Mouse (Mus musculus) cerebellum, postnatal 14 days (tissue): ENCODE measurements around the gene Nup133.

Experiments used
- DNase-seq, 2 experiments: peaks; one replicate each; pipeline ENCODE4 v3.0.0; 2021; ENCODE audit warnings: mixed read lengths in 2 of 2

Nup133 gene

DNA sequence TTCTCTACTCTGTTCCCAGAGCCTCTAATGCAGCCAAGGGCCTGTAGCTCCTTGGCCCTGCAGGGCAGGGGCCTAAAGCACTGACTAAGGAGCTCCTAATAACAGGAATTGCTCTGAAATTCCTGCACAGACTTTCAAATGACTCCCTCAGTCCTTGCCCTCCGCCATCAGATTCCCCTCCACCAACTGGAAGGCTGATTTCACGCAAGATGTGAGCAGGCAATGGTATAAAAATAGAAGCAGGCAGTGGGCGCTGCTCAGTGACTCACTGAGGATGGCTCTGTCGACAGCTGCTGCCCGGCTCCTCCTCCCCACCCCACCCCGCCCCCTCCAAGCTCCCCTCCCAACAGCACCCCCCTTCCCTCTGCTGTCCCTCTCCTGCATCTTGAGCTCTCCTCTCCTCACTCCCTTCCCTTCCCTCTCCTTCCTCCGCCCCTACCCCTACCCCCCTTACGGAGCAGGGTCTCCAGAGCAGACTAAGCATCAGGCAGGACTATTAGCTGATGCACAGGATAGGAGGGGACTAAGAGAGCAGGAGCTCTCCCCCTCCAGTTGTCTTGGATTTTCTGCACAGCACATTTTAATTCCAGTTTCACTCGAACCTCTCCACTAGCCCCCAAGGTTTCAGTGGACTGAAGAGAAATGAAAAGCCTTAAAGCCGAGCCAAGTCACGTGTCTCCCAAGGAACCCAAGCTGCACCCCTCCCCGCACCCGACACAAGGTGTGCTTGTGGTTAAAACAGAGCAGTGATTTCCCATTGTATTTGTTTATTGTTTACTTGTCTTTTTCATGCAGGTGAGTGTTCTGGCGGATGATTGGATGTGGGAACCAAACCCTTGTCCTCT is 64.1 kb downstream of the Nup133 start:
- peak; percentile 63 to 73 for DNase-seq

DNA sequence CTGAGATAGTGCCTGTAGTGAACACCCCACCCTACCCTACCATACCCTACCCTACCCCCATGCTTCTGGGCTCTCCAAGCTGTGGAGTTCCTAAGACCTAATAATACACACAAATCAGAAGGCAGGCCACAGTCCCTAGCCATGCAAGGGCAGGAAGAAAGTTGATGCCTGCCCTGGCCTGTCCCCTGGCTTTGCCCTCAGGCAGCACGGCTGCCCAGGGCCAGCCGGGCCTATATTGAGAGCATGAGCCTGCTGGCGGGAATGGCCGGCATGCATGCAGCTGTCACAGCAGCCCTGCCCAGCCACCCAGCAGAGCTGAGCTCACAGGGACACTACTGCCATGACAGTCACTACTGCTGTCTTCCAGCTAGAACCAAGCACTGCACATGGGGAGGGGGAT is 66.0 kb downstream of the Nup133 start:
- no peak for DNase-seq

GRCm38 (mm10) chr8:123882412-123882811 is 66.7 kb downstream of the Nup133 start:
- DNase-seq: no peak

- no peak for DNase-seq
Measured at GRCm38 (mm10) chr8:123880821-123881350, 68.2 kb downstream of the Nup133 start.

- DNase-seq: no peak
Measured at GRCm38 (mm10) chr8:123880271-123880670, 68.8 kb downstream of the Nup133 start.

GRCm38 (mm10) chr8:123877865-123878264 is 71.2 kb downstream of the Nup133 start:
- DNase-seq: no peak

DNA sequence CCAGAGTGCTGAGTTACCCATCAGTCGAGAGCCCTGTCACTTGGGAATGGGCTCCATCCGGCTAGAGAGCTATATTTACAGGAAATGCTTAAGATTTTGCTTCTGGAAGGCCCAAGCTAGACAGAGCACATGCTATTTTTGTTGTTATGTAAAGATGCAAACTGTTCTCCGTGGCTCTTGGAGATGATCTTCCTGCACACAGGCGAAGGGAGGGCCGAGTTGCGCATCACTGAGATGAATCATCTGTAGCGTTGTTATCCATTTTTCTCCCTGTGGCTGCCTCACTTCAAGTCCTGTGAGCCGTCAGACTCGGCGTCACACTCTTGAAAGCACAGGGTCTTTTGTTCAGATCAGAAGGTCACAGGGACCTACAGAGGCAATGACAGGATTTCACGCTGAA is 74.7 kb downstream of the Nup133 start:
- no peak for DNase-seq

DNA sequence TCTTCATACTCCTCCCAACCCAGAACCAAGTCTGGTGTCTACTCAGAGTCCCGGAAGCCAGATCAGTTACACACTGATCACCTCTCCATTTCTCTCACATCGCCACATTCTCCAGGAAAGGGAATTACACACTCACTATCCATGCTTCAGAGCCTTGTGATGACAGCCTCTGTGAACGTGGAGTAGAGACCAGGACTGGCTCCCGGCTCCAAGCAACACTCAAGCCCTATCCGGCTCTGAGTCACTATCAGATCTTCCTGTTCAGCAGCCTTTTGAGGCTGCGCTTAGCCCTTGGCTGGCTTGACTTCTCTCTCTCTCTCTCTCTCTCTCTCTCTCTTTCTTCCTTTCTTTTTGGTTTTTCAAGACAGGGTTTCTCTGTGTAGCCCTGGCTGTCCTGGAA is 75.7 kb downstream of the Nup133 start:
- no peak for DNase-seq

GRCm38 (mm10) chr8:123872048-123872447 is 77.0 kb downstream of the Nup133 start:
- DNase-seq: no peak

- no peak for DNase-seq
Measured at GRCm38 (mm10) chr8:123866971-123867370, 82.1 kb downstream of the Nup133 start.

- no peak for DNase-seq
Measured at GRCm38 (mm10) chr8:123865786-123866185, 83.3 kb downstream of the Nup133 start.

GRCm38 (mm10) chr8:123860386-123860785 is 88.7 kb downstream of the Nup133 start:
- DNase-seq: no peak

DNA sequence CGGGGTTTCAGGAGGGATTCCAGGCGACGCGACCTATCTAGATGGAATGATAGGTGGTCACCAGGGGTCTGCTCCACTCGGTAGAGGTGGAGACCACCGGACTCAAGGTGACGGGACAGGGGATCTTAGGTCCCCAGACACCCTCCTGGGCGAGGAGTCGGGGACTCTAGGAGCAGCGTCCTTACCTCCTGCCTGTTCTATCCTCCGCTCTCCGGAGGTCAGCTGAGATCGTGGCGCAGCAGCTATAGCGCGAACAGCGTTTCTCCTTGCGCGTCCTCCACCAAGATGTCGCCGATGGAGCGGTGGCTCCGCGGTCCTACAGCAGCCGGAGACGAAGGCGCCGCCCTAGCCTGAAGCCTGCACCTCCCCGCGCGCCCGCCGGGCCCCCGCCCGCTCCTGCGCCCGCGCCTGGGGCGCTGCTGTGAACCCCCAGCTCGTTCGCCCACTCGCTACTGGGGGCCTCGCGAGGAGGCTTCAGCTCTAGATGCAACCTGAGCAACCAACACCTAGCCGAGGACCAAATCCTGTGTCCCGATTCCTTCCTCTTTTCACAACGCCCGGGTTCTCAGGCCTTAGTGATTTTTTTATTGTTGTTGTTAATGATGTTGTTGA is 89.3 kb downstream of the Nup133 start, which contains the start of gene Ccsap:
Ccsap (minus strand) TSS at position 562 of the 612 bp plus-strand sequence.
- DNase-seq: no peak

DNA sequence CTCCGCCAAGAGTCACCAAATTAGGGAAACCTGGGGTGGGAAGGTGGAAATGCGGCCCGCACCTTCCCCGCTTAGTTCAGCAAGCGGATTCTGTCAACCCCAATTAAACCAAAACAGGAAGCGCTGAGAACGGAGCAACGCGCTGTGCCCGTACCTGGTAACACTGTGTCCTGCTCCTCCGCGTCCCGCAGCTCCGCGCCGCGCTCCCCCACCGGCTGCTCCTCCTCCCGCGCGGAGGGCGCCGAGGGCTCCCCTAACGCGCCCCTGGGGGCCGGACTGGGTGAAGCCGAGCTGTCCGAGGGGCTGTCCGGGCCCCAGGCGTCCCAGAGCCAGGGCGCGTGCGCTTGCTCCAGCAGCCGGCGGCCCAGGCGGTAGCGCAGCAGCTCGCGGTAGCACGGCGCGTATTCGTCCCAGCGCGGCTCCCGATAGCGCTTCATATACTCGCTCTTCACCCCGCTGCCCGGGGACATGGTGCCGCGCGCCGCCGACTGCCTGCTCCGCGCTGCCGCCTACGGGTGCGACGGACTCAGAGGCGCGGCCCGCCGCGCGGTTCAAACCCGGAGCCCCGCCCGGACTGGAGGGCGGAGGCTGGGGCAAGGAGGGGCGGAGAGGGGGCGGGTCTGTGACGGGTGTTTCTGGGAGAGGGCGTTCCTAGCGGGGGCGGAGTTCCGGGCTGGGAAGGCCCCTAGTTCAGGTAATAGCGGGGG is 90.0 kb downstream of the Nup133 start:
- DNase-seq: peak; percentile 96 to 97

- peak in 1 of 2 experiments; percentile 61 for DNase-seq
Measured at GRCm38 (mm10) chr8:123858574-123858940, 90.5 kb downstream of the Nup133 start.

GRCm38 (mm10) chr8:123857361-123857760 is 91.7 kb downstream of the Nup133 start:
- peak in 1 of 2 experiments; percentile 48 for DNase-seq

GRCm38 (mm10) chr8:123854733-123855475 is 94.2 kb downstream of the Nup133 start:
- no peak for DNase-seq

DNA sequence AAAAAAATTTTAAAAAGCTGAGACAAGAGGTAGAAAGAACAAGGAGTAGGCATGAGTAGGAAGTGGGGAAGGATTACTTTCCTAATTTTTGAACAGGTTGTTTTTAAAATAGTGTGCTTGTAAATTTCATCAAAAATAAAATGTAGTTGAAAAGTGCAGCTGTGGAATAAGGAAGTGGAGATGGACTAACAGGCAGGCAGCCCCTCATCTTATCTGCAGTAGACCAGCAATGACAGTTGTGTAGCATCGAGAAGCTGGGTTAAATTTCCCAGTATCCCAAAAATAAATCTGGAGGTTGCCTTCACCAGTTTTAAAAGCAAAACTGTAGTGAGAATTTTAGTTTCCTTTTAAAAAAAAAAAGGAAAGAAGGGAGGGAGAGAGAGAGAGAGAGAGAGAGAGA is 94.8 kb downstream of the Nup133 start:
- no peak for DNase-seq

DNA sequence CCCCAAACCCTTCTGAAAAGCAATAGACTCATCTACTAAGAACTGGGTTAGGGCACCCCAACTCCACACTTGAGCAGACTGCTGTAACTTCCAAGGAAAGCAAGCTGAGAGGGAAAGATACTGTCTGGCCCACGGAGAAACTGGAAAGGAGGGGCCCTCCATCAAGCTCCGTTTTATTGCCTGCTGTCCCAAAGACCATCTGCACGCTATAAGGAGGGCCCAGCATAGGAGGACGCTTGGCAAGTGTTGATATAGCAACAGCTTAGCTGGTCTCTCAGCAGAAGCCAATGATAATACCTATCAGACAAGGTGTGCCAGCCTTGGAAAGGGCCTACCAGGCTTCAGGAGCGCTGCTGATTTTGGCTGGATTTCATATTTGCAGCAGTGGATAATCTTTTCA is 97.5 kb downstream of the Nup133 start:
- peak; percentile 58 to 62 for DNase-seq

- no peak for DNase-seq
Measured at GRCm38 (mm10) chr8:123849352-123849751, 99.7 kb downstream of the Nup133 start.

DNA sequence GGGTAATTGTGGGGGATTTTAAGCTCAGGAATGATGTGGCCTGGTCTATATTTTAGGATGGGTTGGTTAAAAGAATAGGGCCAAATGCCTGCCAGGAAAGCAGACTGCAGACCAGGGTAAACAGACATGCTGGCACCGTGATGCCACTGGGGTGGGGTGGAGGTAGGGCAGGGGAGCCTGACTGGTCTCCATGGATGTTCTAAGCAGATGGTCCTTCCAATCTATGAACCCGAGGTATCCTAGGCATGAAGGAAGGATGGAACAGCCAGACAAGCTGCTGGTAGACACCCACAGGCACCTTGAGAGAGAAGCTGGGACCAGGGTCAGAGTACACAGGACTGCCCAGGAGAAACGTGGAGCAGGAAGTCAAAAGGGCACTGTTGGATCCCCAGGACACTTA is 101.5 kb downstream of the Nup133 start:
- DNase-seq: peak; percentile 58 to 62
